Mouse (Mus musculus): ENCODE measurements at regions not wholly inside any gene's neighbourhood (a gene's known extent, or its start where the extent isn't known, plus 50 kb on each side); places are given as distances from the start of the nearest gene placed in this dataset.

DNA sequence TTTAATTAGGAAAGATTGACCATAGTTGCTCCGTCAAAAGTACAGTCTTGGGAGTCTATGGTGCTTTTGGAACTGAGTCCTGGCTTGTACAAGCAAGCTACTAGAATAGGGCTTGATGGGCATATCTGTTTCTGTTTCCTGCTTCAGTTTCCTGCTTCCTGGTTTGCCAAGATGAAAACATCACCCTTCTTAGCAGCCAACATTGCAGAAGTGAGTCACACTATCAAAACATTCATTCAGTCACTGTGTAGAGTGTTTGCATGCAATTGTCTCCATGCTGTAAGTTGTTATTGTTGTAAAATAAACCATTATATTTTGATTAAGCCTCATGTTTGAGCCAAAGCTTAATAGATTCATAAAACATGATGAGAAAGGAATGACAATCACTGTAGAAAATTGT lies 149.3 kb upstream of the Neil3 start:
- TF ChIP-seq E2F4 (IDR thresholded peaks at IDR 0.05; ENCODE audit: insufficient read depth) = no peak
- TF ChIP-seq MAX (IDR thresholded peaks at IDR 0.05; ENCODE audit: low read depth) = no peak
- TF ChIP-seq POLR2A (IDR thresholded peaks at IDR 0.05; ENCODE audit: insufficient read length, low read depth) = no peak
- TF ChIP-seq REST (IDR thresholded peaks at IDR 0.05; ENCODE audit: insufficient read depth, insufficient read length) = no peak
- no peak for TF ChIP-seq MYOG (IDR thresholded peaks at IDR 0.05; ENCODE audit: control insufficient read depth in 1 of 3, insufficient read depth in 1 of 3, insufficient read length in 2 of 3, low read depth in 2 of 3)
- no peak for TF ChIP-seq POLR2AphosphoS2 (IDR thresholded peaks at IDR 0.05; ENCODE audit: insufficient read length, low read depth)
- no peak for TF ChIP-seq MYOD1 (IDR thresholded peaks at IDR 0.05; ENCODE audit: control insufficient read depth in 1 of 3, insufficient read length in 2 of 3, low read depth in 2 of 3)
- no peak for TF ChIP-seq SRF (IDR thresholded peaks at IDR 0.05; ENCODE audit: control insufficient read depth, insufficient read length, low read depth)
- TF ChIP-seq TCF3 (IDR thresholded peaks at IDR 0.05; ENCODE audit: insufficient read length, low read depth) = no peak
- TF ChIP-seq CEBPB (IDR thresholded peaks at IDR 0.05; ENCODE audit: insufficient read depth, poor library complexity, severe bottlenecking) = no peak
- TF ChIP-seq USF1 (IDR thresholded peaks at IDR 0.05; ENCODE audit: low read depth) = no peak
- TF ChIP-seq TCF12 (IDR thresholded peaks at IDR 0.05; ENCODE audit: insufficient read depth, poor library complexity, severe bottlenecking) = no peak
- Histone ChIP-seq H3K27me3 (ENCODE audit: control insufficient read depth, insufficient read depth, insufficient read length) (no peaks in the 10 kb centered on the region), H3ac (ENCODE audit: control insufficient read depth, insufficient read length) (no peak overlapping the region), H3K4me2 (ENCODE audit: low read depth) (no peak overlapping the region), H3K79me2 (ENCODE audit: control insufficient read depth, insufficient read depth) (no peaks in the 10 kb centered on the region), H3K36me3 (ENCODE audit: control insufficient read depth, insufficient read depth) (no peaks in the 10 kb centered on the region), H3K4me3 (no peak overlapping the region)

DNA sequence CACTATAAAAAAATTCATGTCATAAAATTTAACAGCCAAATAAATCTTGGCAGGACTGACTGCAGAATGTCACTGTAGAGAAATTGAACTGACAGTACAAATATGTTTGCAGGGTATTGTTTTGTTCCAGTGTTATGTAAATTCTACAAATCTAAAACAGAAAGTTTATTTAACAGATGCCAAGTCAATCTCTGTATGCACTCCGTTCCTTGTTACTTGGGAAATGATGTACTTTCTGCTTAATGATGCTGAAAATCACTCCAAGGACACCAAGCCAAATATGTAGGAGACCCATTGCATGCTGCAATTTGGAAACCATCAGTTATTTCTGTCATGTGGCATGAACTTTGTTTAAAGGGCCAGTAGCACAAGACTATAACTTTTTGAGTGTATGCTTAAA lies 182.3 kb upstream of the Neil3 start:
- Histone ChIP-seq H3K36me3 (ENCODE audit: control insufficient read depth, insufficient read depth) (no peaks in the 10 kb centered on the region), H3K27me3 (ENCODE audit: control insufficient read depth, insufficient read depth, insufficient read length) (no peaks in the 10 kb centered on the region), H3K79me2 (ENCODE audit: control insufficient read depth, insufficient read depth) (no peaks in the 10 kb centered on the region), H3K4me3 (no peak overlapping the region), H3K4me2 (ENCODE audit: low read depth) (no peak overlapping the region), H3ac (ENCODE audit: control insufficient read depth, insufficient read length) (no peak overlapping the region)
- TF ChIP-seq SRF (IDR thresholded peaks at IDR 0.05; ENCODE audit: control insufficient read depth, insufficient read length, low read depth) (no peak), MAX (IDR thresholded peaks at IDR 0.05; ENCODE audit: low read depth) (no peak), TCF3 (IDR thresholded peaks at IDR 0.05; ENCODE audit: insufficient read length, low read depth) (no peak), TCF12 (IDR thresholded peaks at IDR 0.05; ENCODE audit: insufficient read depth, poor library complexity, severe bottlenecking) (no peak), MYOG (IDR thresholded peaks at IDR 0.05; ENCODE audit: control insufficient read depth in 1 of 3, insufficient read depth in 1 of 3, insufficient read length in 2 of 3, low read depth in 2 of 3) (no peak)

- H3K4me2 ChIP-seq (ENCODE audit: low read depth) = no peak overlapping the region
- TF ChIP-seq MAX (IDR thresholded peaks at IDR 0.05; ENCODE audit: low read depth) (no peak), REST (IDR thresholded peaks at IDR 0.05; ENCODE audit: insufficient read depth, insufficient read length) (no peak), MYOG (IDR thresholded peaks at IDR 0.05; ENCODE audit: control insufficient read depth in 1 of 3, insufficient read depth in 1 of 3, insufficient read length in 2 of 3, low read depth in 2 of 3) (no peak), TCF3 (IDR thresholded peaks at IDR 0.05; ENCODE audit: insufficient read length, low read depth) (no peak), USF1 (IDR thresholded peaks at IDR 0.05; ENCODE audit: low read depth) (no peak), E2F4 (IDR thresholded peaks at IDR 0.05; ENCODE audit: insufficient read depth) (no peak), TCF12 (IDR thresholded peaks at IDR 0.05; ENCODE audit: insufficient read depth, poor library complexity, severe bottlenecking) (no peak), POLR2AphosphoS2 (IDR thresholded peaks at IDR 0.05; ENCODE audit: insufficient read length, low read depth) (no peak), POLR2A (IDR thresholded peaks at IDR 0.05; ENCODE audit: insufficient read length, low read depth) (no peak), CEBPB (IDR thresholded peaks at IDR 0.05; ENCODE audit: insufficient read depth, poor library complexity, severe bottlenecking) (no peak), SRF (IDR thresholded peaks at IDR 0.05; ENCODE audit: control insufficient read depth, insufficient read length, low read depth) (no peak), MYOD1 (IDR thresholded peaks at IDR 0.05; ENCODE audit: control insufficient read depth in 1 of 3, insufficient read length in 2 of 3, low read depth in 2 of 3) (no peak)
These were observed 188.5 kb upstream of the Neil3 start for GRCm38 (mm10) chr8:53827395-53827794.

DNA sequence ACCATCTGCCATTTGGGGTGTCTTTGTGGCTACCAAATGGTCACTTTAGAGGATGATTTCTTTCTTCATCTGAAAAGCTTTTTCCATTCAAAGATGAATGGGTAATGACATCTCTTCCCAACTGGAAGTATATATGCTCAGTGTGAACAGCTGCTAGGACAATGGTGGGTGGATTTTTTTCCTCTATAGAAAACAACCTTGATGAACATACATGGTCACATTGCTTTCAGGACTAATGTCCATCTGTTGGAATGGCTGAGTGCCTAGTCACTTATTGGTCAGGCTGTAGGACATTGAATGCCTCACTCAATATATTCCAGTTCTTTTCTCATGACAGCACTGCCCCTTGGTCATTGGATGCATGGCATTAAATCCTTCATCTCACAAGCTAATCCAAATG lies 209.0 kb upstream of the Neil3 start:
- Histone ChIP-seq H3K36me3 (ENCODE audit: control insufficient read depth, insufficient read depth) (no peaks in the 10 kb centered on the region), H3K4me3 (no peak overlapping the region), H3K79me2 (ENCODE audit: control insufficient read depth, insufficient read depth) (no peaks in the 10 kb centered on the region), H3ac (ENCODE audit: control insufficient read depth, insufficient read length) (no peak overlapping the region), H3K4me2 (ENCODE audit: low read depth) (no peak overlapping the region), H3K27me3 (ENCODE audit: control insufficient read depth, insufficient read depth, insufficient read length) (no peaks in the 10 kb centered on the region)
- no peak for TF ChIP-seq TCF12 (IDR thresholded peaks at IDR 0.05; ENCODE audit: insufficient read depth, poor library complexity, severe bottlenecking)
- no peak for TF ChIP-seq TCF3 (IDR thresholded peaks at IDR 0.05; ENCODE audit: insufficient read length, low read depth)
- TF ChIP-seq SRF (IDR thresholded peaks at IDR 0.05; ENCODE audit: control insufficient read depth, insufficient read length, low read depth) = no peak
- TF ChIP-seq MAX (IDR thresholded peaks at IDR 0.05; ENCODE audit: low read depth) = no peak

More at GRCm38 (mm10) chr8:53827395-53827794, 188.5 kb upstream of the Neil3 start:
- H3ac ChIP-seq (ENCODE audit: control insufficient read depth, insufficient read length) = no peak overlapping the region
- no peaks in the 10 kb centered on the region for H3K36me3 ChIP-seq (ENCODE audit: control insufficient read depth, insufficient read depth)
- H3K27me3 ChIP-seq (ENCODE audit: control insufficient read depth, insufficient read depth, insufficient read length) = no peaks in the 10 kb centered on the region
- H3K79me2 ChIP-seq (ENCODE audit: control insufficient read depth, insufficient read depth) = no peaks in the 10 kb centered on the region
- no peak overlapping the region for H3K4me3 ChIP-seq

DNA sequence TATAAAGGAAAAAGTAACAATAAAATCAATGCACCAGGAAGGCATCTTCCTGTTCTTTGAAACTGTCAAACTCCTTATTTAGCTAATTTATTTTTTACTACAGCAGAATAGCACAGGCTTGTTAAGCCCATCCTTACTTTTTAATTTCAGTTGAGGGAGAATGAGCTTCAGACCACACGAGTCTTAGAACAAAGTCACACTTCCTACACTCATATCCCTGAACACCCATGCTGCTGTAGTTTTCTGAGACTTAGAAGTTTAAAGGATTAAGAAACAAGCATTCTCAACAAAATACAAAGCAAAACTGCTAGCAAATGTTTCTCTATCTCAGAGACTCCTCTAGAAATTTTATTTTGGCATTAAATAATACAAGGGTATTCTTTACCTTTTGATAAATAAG lies 208.8 kb upstream of the Vegfc start:
- TF ChIP-seq TCF12 (IDR thresholded peaks at IDR 0.05; ENCODE audit: insufficient read depth, poor library complexity, severe bottlenecking) (no peak), CEBPB (IDR thresholded peaks at IDR 0.05; ENCODE audit: insufficient read depth, poor library complexity, severe bottlenecking) (no peak), USF1 (IDR thresholded peaks at IDR 0.05; ENCODE audit: low read depth) (no peak), TCF3 (IDR thresholded peaks at IDR 0.05; ENCODE audit: insufficient read length, low read depth) (no peak), MYOG (IDR thresholded peaks at IDR 0.05; ENCODE audit: control insufficient read depth in 1 of 3, insufficient read depth in 1 of 3, insufficient read length in 2 of 3, low read depth in 2 of 3) (no peak), E2F4 (IDR thresholded peaks at IDR 0.05; ENCODE audit: insufficient read depth) (no peak)
- Histone ChIP-seq H3K4me3 (no peak overlapping the region), H3K36me3 (ENCODE audit: control insufficient read depth, insufficient read depth) (no peaks in the 10 kb centered on the region)

More for the DNA sequence above, 208.8 kb upstream of the Vegfc start:
- Histone ChIP-seq H3K79me2 (ENCODE audit: control insufficient read depth, insufficient read depth) (no peaks in the 10 kb centered on the region), H3K4me2 (ENCODE audit: low read depth) (no peak overlapping the region), H3K27me3 (ENCODE audit: control insufficient read depth, insufficient read depth, insufficient read length) (no peaks in the 10 kb centered on the region), H3ac (ENCODE audit: control insufficient read depth, insufficient read length) (no peak overlapping the region)

Measured in myocyte (in vitro differentiated cells).